ENCODE assay signal across 16 mouse cellular contexts in genomic region chr9:25208087-25208803, GRCm38 (mm10). TPM values are rescaled to one million over a fixed set of nuclear protein-coding genes. Genes with fewer than 3 reads are reported as not detected.
DNase-seq lines count a peak whose midpoint lies in the region; ATAC-seq and TF ChIP-seq lines count a peak whose summit lies in the region.
"Had no signal": no experiment of that assay in that cellular context is flagged by ENCODE, and none has a peak within 500 bp of the region (broad histone marks: within the 10 kb centered on the region; RNA-seq: fewer than 3 reads in every experiment).

No protein-coding gene starts in this region.

- H3K79me2 ChIP-seq in heart, adult 2 months (replicated peaks; ENCODE audit: control insufficient read depth, insufficient read depth, low read length) = no peaks in the 10 kb centered on the region

- no peak for TF ChIP-seq EP300 in heart, adult 2 months (IDR thresholded peaks at IDR 0.05; ENCODE audit: insufficient read depth, low read depth, low read length)

- H3K4me2 ChIP-seq in hindbrain, embryonic 13.5 days = no peak overlapping the region
- H3K4me2 ChIP-seq: forebrain, embryonic 12.5 days; neural tube, embryonic 12.5 days had no signal

- no peak overlapping the region for H3K9ac ChIP-seq in heart, adult 2 months (ENCODE audit: low read depth, low read length)
- H3K9ac ChIP-seq in hindbrain, embryonic 13.5 days = no peak overlapping the region
- H3K9ac ChIP-seq: forebrain, embryonic 12.5 days; neural tube, embryonic 12.5 days had no signal

- TF ChIP-seq POLR2A in heart, adult 2 months (IDR thresholded peaks at IDR 0.05; ENCODE audit: insufficient read depth, low read depth, low read length) = no peak

- intact Hi-C loops in heart, adult 2 months (cut with DNase I) = loop anchor here (5.0 kb wide), 1 partner anchor 44 kb away; the partner anchor contains the start of gene Sept7
- intact Hi-C loops in heart, postnatal 10 days (cut with DNase I) = no loop called here
- intact Hi-C loops in gastrocnemius, postnatal 14 days (cut with DNase I; ENCODE audit: low total_unique reads) = no loop called here

- peaks cover 1% of the 10 kb centered on the region for H3K4me1 ChIP-seq in heart, adult 2 months (ENCODE audit: control insufficient read depth, insufficient read depth, low read length)
- H3K4me1 ChIP-seq in hindbrain, embryonic 13.5 days (replicated peaks) = peaks cover 10% of the 10 kb centered on the region

- 0 out of 2 replicates have a peak, but pooled peaks cover 3% of the 10 kb centered on the region for H3K9me3 ChIP-seq in hindbrain, embryonic 13.5 days
- H3K9me3 ChIP-seq: forebrain, embryonic 12.5 days; neural tube, embryonic 12.5 days had no signal

- peak overlapping the region; percentile 48 for H3K27ac ChIP-seq in heart, adult 2 months
- no peak overlapping the region for H3K27ac ChIP-seq in hindbrain, embryonic 13.5 days
- H3K27ac ChIP-seq: forebrain, embryonic 12.5 days; neural tube, embryonic 12.5 days had no signal

- 45% methylated on average over 8 of the region's 8 CpGs for WGBS in heart, adult 2 months
- 87% methylated on average over 8 of the region's 8 CpGs for WGBS in hindbrain, embryonic 13.5 days

- H3K27me3 ChIP-seq in heart, adult 2 months (ENCODE audit: control insufficient read depth, insufficient read depth, low read length) = no peaks in the 10 kb centered on the region
- H3K27me3 ChIP-seq in hindbrain, embryonic 13.5 days = no peaks in the 10 kb centered on the region
- H3K27me3 ChIP-seq: forebrain, embryonic 12.5 days; neural tube, embryonic 12.5 days; Patski had no signal

- no peak overlapping the region for H3K4me3 ChIP-seq in heart, adult 2 months
- H3K4me3 ChIP-seq in hindbrain, embryonic 13.5 days = no peak overlapping the region
- H3K4me3 ChIP-seq: forebrain, embryonic 12.5 days; neural tube, embryonic 12.5 days had no signal

- H3K36me3 ChIP-seq in heart, adult 2 months (ENCODE audit: control insufficient read depth, insufficient read depth, low read length) = no peaks in the 10 kb centered on the region; the same call in none of the 2 replicates
- H3K36me3 ChIP-seq in hindbrain, embryonic 13.5 days = no peaks in the 10 kb centered on the region
- H3K36me3 ChIP-seq: forebrain, embryonic 12.5 days; neural tube, embryonic 12.5 days had no signal

- ATAC-seq in hindbrain, embryonic 13.5 days (ENCODE audit: low FRiP score) = no peak
- ATAC-seq: Patski had no signal

- TF ChIP-seq CTCF in heart, adult 2 months (IDR thresholded peaks at IDR 0.05) = no peak

- no peak for DNase-seq in heart, adult 2 months
- no peak for DNase-seq in heart, postnatal 10 days
- DNase-seq in layer of hippocampus, adult 9-11 months = peak; percentile 41
- no peak for DNase-seq in layer of hippocampus, postnatal 10 days (ENCODE audit: low spot score in 2 of 2)
- DNase-seq in thymus, postnatal 0 days (ENCODE audit: low spot score) = peak; percentile 10
- DNase-seq in thymus, adult 18-20 months = no peak
- no peak for DNase-seq in gastrocnemius, postnatal 14 days
- DNase-seq: adrenal gland, adult 8-10 months; cerebellum, adult 11 months; embryo, embryonic 11 days; kidney, postnatal 25 days; liver had no signal

RNA-seq across cellular contexts. Expression of gene Sept7, which starts 44.0 kb away (rescaled TPM):
- 100 to 1,000 TPM; 109 to 111 TPM for total RNA-seq in heart, adult 2 months (2021)
- 15.9 and 34.6 TPM in 2 replicates for polyA plus RNA-seq in heart, adult 2 months (2012; rRNA removed)
- total RNA-seq in heart, postnatal 10 days (2021) = 100 to 1,000 TPM; 162 to 187 TPM
- total RNA-seq in layer of hippocampus, postnatal 10 days (2021) = 100 to 1,000 TPM; 268 to 271 TPM
- 259 and 261 TPM in 2 replicates for polyA plus RNA-seq in thymus, postnatal 0 days (2015; fragmentation: Nextera tagmentation; extraction: Ambion mirVana)
- 264 and 267 TPM in 2 replicates for polyA plus RNA-seq in hindbrain, embryonic 13.5 days (2015; fragmentation: Nextera tagmentation; extraction: Ambion mirVana)
- 10 to 100 TPM; 74.8 to 85.8 TPM for total RNA-seq in gastrocnemius, postnatal 14 days (2021)

RNA-seq across cellular contexts. Expression of gene Herpud2, which starts 56.6 kb away (rescaled TPM):
- total RNA-seq in heart, adult 2 months (2021) = 10 to 100 TPM; 34.6 to 38.9 TPM
- polyA plus RNA-seq in heart, adult 2 months (2012; rRNA removed) = 24.9 and 27.1 TPM in 2 replicates
- total RNA-seq in heart, postnatal 10 days (2021) = 10 to 100 TPM; 40.4 to 42.1 TPM
- total RNA-seq in layer of hippocampus, postnatal 10 days (2021) = 10 to 100 TPM; 44.6 to 46.9 TPM
- 23.4 and 30.4 TPM in 2 replicates for polyA plus RNA-seq in thymus, postnatal 0 days (2015; fragmentation: Nextera tagmentation; extraction: Ambion mirVana)
- 33.5 and 35.6 TPM in 2 replicates for polyA plus RNA-seq in hindbrain, embryonic 13.5 days (2015; fragmentation: Nextera tagmentation; extraction: Ambion mirVana)
- 10 to 100 TPM; 37.5 to 37.6 TPM for total RNA-seq in gastrocnemius, postnatal 14 days (2021)

Comparison
In these comparisons a context has a peak if more than half of its experiments do, and no peak if none do; other contexts are left out.
1. DNase-seq: peak in layer of hippocampus, adult 9-11 months (single experiment) and thymus, postnatal 0 days (single experiment); none in heart, adult 2 months (0 of 2), heart, postnatal 10 days (0 of 2), layer of hippocampus, postnatal 10 days (0 of 2), thymus, adult 18-20 months (0 of 2) and gastrocnemius, postnatal 14 days (single experiment).